Mouse (Mus musculus) left cerebral cortex, postnatal 36 days (tissue): ENCODE data around the gene 3110082I17Rik. TPM values are rescaled to one million over a fixed set of nuclear protein-coding genes. Genes with fewer than 3 reads are reported as not detected.

Experiments
- DNase-seq, 2 experiments: peaks; one replicate each; pipeline ENCODE4 v3.0.0; 2021 to 2022; ENCODE audit warnings: low spot score in 2 of 2, mixed read lengths in 1 of 2
- intact Hi-C: fragments of 180-260 bp; cut with DNase I; formaldehyde crosslinking; loops from one replicate; pipeline ENCODE4 v1.15.1; 2025
- total RNA-seq, 2 experiments: library from RNA; stranded (reverse); gene quantifications; 2 replicates each; pipeline ENCODE4 v1.2.3; 2021

Gene 3110082I17Rik
- total RNA-seq, 2 experiments from 2014 or later: 15.3 to 17.0 TPM

- intact Hi-C loops: no loop called here
- DNase-seq: no peak
These were observed 72.8 kb downstream of the 3110082I17Rik start for GRCm38 (mm10) chr5:139387329-139388194.

DNA sequence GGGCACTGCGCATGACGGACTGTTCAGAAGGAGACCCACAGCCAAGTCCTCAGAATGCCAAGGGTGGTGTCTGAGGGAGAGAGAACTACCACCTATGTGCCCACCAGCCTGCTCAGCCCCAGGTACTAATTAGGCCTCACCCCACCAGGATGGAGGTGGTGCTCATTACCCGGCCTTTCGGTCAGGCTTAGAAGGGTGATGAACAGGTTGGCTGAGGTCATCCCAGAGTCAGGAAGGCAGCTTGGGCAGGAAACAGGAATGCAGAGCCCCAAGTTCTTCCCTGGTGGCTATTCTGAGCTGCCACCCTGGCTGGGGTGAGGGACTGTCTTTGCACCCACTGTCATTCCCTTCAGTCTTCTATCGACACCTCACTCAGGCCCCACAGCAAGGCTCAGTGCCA lies 74.3 kb downstream of the 3110082I17Rik start:
- intact Hi-C loops: no loop called here
- no peak for DNase-seq

DNA sequence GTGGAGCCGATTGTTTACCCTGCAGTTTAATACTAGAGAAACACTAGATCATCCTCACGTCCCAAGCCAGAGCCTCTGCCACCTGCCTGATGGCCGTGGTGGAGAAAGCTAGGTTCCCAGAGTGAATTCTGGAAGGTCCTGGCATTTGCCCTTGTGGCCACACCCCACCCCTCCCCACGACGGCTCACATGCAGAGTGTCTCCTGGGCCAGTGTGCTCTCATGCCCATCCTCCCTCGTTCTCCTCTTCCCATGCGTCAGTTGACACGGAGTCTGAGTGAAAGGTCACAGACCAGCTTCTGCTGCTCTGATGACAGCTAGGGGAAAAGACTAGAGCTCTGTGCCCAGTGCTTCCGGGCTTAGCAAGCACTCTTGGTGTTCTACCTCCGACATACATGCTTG lies 75.8 kb downstream of the 3110082I17Rik start:
- intact Hi-C loops: no loop called here

DNA sequence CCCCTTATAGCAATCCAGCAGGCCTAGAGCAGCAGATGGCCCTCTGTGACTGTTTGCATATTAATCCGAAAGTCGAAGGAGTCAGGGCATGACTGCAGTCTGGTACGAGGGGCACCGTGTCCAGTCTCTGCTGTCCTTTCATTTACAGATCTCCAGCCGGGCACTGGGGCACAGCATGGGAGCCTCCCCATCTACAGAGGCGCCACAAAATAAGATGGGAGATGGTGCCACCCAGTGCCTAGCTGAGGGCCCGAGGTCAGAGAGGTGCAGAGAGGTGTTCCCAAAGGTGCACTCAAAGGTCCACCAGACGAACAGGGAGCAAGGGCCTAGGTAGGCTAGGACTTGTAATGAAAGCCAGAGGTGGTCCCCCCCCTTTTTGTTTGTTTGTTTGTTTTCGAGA lies 77.1 kb downstream of the 3110082I17Rik start:
- no peak for DNase-seq
- intact Hi-C loops: no loop called here

More for the DNA sequence above, 75.8 kb downstream of the 3110082I17Rik start:
- no peak for DNase-seq

DNA sequence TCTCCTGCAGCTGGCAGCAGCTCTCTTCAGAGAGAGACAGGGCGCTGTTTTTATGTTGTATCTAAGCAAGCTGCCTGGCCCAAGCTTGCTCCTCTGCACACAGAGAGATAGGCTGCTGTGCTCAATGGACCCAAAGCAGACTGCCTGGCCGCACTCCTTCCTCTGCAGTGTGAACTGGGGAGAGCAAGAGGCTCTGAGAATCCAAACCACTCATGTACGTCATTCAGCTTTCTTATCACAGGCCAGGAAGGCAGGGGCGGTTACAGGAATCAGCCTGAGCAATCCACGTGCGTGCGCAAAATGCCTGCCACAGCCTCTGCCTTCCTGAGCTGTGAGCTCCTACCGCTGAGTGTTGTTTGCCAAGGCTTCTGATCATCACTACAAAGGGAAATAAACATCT lies 77.6 kb downstream of the 3110082I17Rik start:
- intact Hi-C loops: no loop called here
- peak; percentile 69 to 72 for DNase-seq

DNA sequence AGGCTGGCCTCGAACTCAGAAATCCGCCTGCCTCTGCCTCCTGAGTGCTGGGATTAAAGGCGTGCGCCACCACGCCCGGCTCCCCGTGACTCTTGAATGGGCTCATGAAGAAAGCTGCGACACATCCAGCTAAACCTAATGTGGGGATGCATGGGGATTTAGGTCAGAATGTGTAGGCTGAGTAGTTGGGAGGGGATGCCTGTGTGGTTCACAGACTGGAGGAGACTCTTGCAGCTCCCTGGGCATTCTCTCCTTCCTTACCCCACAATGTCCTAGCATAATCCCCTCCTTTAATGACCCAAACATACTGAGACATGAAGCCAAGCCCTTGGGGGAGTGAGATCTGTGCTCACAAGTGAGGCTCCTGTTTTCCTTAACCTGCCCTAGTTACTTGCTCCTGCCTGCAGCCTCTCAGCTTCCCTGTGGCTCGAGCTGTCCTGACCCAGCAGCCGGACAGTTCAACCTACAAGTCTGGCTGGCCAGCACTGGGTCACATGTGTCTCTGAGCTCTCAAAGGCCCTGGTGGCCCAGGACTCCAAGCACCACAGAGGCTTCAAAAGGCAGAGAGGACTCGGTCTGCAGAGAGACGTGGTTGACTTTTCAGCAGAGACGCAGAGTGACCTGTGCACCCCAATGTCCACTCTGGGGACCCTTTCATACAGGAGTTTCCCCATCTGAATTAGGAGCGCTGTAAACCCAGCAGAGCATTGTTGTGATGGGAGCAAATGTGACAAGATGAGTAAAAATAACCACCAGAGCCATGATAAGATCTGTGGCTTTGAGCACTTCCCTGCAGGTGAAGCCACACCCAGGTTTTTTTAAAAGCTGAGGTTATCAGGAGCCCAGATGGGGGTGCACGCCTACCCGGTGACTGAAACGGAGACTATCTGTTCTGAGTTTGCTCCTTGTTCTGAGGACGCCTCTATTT lies 78.5 kb downstream of the 3110082I17Rik start:
- intact Hi-C loops: no loop called here
- no peak for DNase-seq

DNA sequence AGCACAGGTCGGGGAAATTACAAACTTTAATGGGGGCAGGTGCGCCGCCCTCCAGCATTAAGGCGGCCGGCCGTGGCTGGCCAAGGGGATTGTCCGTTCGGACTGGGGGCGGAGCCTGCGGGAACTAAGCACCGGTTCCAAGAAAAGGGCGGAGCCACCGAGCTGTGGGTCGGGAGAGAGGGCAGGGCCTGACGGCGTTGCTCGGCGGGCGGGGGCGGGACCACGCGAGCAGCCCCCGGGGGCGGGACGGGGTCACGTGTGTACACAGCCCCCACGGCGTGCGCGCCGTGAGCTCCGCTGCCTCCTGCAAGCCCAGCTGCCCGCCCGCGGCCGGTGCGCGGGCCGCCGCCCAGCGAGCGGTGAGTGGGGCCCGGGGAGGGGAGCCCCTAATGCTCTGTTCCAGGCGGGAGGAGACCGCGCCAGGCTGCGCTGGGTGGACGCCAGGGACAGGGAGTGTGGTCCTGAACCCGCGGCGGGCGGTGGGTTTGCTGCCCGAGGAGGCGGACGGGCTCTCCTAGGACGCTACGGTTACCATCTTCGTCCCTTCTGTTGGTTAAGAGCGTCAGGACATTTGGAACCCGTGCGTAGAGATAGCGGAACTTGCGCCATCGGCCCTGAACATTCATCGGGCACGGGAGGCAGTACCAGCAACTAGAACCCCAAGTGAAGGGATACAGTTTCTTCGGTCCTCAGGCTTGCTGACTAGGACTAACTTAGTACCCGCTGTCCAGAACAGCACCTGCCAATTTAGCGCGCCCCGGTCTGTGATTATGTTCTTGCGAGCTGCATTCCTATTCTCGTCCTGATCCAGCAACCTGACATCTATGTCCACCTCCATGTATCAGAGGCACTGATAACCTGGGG lies 79.7 kb downstream of the 3110082I17Rik start:
- peak; percentile 86 for DNase-seq
- intact Hi-C loops: no loop called here

- DNase-seq: no peak
- intact Hi-C loops: no loop called here
These were observed 80.4 kb downstream of the 3110082I17Rik start for GRCm38 (mm10) chr5:139379771-139380384.

DNA sequence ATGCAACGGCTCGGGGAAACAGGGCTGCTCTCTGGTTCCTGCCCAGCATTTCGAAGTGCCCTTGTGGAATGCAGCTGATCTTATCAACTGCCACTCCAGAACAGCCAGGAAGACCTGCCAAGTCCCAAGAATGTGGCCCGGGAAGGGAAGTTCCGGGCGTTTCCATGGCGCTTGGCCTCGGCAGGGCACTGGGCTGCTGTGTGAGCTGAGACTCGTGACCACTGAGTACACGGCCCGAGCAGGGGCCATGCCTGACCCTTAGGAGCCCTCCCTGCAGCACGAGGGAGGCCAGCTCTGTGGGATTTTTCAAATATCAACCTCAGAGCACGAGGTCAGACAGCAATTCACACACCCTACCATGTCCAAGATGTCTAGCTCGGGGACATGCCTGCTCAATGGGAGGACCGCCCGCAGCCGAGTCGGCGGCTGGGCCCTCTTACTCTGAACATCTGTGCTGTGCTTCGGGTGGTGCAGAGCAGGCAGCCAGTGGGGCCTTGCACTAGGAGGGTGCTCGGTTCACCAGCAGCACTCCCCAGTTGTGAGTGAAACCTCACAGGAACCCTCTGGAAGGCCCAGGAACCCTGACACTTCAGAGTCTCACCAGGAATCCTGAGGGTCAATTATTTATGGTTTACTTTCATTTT lies 81.2 kb downstream of the 3110082I17Rik start:
- intact Hi-C loops: no loop called here
- DNase-seq: no peak

DNA sequence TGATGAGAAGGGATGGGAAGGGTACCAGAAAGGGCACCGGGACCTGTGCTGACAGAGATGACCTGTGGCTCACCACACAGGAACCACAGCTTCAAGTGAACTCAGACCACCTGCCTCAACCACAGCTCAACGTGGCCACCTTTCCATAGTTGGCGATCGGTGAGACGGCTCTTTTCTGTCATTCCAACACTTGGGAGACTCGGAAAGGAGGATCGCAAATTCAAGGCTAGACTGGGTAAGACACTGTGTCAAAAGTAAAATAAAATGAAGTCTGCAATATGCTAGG lies 82.1 kb downstream of the 3110082I17Rik start:
- intact Hi-C loops: no loop called here
- no peak for DNase-seq

DNA sequence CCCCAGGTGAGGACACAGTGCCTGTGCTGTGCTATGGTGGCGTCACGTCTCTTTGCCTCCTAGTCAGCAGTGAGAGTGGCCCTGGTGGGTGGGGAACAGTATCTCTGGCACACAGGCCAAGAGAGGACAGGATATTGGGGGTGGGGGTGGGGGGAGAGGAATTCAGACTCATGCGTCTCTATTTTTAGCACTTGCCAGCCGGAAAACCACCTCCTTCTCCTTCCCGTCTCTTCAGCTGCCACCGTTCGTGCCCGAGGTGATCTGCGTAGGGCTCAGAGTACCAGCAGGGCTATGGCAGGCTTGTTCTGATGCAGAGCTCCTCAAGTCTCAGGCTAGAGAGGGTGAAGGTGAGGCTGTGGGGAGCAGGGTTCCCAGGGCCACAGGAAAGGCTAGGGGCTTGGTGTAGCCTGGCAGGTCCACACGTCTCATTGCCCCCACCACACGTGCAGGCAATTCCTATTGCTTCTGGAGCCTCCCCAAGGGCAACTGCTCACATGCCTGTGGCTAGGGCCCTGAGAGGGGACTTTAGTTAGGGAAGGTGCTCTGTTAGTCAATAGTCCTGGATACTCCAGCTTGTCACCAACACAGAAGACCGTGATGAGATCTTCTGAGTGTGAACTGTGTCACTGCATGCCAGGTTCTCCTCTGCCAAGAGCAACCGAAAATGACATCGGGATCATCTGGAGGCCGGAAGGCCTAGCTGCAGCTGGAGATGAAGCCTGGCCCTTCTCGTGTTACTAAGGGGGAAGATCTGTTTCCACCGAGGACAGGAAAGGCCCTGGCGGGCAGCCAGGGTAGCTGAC lies 82.7 kb downstream of the 3110082I17Rik start, which contains the start of gene Gpr146:
Gene Gpr146 (plus strand): TSS at position 230 of the 803 bp plus-strand sequence.
- intact Hi-C loops: no loop called here
- no peak for DNase-seq

- no peak for DNase-seq
- intact Hi-C loops: no loop called here
These were observed 85.5 kb downstream of the 3110082I17Rik start for GRCm38 (mm10) chr5:139374841-139375240.

DNA sequence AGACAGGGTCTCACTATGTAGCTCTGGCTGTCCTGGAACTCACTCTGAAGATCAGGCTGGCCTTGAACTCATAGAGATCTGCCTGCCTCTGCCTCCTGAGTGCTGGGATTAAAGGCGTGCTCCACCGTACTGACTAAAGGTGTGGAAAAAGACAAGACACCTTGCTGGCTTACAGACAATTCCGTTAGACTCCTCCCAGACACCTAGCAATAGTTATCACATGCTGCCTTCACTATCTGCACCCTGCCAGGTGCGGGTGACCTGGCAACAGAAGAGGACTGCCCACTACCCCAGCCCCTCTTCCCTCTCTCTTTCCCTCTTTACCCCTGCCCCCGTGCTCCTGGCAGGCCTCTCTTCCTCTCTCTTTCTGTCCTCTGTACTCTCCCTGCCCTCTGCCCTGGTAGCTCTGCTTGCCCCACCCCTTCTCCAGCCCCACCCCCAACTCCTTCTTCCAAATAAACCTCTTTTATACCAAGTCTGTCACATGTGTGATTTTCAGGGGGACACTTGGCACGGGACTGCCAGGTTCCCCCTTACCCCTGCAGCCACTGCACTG lies 86.4 kb downstream of the 3110082I17Rik start:
- no peak for DNase-seq
- intact Hi-C loops: no loop called here

- intact Hi-C loops: no loop called here
- DNase-seq: no peak
These were observed 87.2 kb downstream of the 3110082I17Rik start for GRCm38 (mm10) chr5:139373126-139373525.

DNA sequence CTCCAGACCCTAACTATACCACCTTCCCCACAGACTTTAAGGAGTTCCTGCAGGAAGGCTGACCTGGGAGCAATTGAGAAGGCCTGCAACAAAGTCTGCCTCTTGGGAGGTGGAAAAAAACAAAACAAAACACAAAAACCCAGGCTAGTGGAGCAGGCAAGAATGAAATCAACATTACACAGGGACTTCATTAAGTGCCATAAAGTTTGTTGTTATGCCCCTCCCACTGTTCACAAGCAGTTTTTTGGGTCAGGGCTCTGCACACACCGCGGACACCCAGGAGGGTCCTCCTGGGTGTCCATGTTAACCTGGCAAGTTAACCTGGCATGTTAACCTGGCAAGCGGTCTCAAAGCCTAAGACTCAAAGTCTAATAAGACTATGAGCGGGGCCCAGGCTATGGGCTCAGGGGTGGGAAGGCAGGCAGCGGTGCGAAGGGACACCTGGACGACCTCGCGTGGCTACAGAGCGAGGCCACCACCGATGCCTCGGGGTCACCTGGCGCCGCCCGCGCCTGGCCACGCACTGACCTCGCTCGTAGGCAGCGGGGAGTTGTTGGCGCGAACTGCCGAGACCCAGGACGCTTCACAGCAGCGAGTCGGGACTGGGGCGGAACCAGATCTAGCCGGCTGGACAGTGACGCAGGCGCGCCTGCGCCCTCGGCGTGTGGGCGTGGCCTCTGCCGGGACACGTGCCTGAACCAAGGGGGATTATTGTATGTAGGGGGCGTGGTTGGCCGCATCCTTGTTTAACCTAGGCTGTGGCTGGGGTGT lies 88.5 kb downstream of the 3110082I17Rik start:
- DNase-seq: peak; percentile 87
- intact Hi-C loops: no loop called here

GRCm38 (mm10) chr5:139371118-139371517 lies 89.2 kb downstream of the 3110082I17Rik start:
- no peak for DNase-seq
- intact Hi-C loops: no loop called here

DNA sequence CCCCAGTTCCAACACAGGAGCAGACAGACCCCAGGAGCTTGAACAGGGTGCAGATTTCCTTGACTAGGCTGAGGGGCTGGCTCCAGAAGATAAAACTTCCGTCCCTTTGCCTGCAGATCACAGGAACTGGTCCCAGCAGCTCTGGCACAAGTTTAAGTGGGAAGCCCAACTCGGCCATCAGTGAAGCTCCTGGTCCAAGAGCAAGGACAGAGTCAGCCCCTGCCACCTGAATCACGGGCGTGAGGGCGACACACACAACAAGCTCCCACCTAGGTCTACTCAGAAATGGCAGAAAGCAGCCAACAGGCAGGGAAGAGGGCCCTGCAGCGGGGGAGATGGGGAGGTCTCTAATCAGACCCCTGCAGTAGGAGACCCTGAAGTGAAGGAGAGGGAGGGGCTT lies 90.0 kb downstream of the 3110082I17Rik start:
- no peak for DNase-seq
- intact Hi-C loops: no loop called here
